8 mouse cellular contexts compared by ENCODE assay signal in the genomic region with DNA sequence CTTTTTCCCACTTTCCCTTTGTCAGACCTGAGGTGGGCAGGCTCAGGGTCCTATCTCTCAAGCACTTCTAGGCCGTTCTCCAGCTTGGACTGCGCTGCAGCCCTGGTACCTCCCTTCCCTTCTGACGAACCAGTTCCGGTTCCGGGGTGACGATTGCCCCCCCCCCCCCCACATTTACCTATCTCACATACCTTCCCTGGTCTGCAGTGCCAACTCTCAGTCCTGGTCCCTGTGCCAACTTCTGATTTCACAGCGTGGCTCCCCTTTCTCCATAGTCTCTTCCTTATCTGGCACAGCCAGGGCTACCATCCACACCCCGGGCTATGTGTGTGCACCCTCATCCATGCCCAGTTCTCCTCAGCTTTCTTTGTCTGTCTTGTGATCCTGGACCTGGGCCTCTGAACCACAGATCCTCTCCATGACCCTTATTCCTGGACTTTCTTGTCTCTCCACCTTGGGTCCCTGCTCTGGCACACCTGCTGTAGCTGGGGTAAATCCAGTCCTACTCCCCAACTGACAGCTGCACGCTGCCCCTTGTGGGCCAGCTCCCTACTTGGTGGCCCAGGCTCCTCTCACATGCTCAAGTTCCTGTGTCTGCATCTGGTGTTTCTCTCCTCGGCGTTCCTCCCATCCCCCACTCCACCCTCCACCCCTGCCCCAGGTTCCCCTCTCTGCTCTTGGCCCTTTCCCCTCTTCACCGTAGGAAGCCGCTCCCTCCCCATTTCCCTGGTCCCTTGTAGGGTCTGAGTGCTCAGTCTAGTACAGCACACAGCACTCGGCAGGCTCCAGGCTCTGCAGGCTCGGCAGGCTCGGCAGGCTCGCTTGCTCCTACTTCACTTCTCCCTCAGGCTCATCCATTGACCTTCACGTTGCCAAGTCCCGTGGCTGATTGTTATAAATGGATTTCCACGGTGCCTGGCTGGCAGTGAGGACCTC. TPM values are rescaled to one million over a fixed set of nuclear protein-coding genes. Genes with fewer than 3 reads are reported as not detected.
DNase-seq lines count a peak whose midpoint lies in the region; ATAC-seq lines count a peak whose summit lies in the region.

No protein-coding gene starts in this region.

- peaks cover 21% of the 10 kb centered on the region for H3K27me3 ChIP-seq in liver, embryonic 15.5 days

- WGBS in liver, embryonic 15.5 days (ENCODE audit: insufficient replicate concordance): 6% methylated on average over 20 of the region's 20 CpGs

- H3K27ac ChIP-seq in liver, embryonic 15.5 days (replicated peaks): peak overlapping the region; percentile 98

- intact Hi-C loops in heart, postnatal 36 days (cut with DNase I): loop anchor here (5.0 kb wide), 1 partner anchor 605 kb away; no protein-coding TSS in a partner anchor

- H3K4me3 ChIP-seq in liver, embryonic 15.5 days (replicated peaks): peak overlapping the region; percentile 54

- peaks cover 69% of the 10 kb centered on the region for H3K4me1 ChIP-seq in liver, embryonic 15.5 days (replicated peaks)

- peak overlapping the region; percentile 61 for H3K9ac ChIP-seq in liver, embryonic 15.5 days

- no peaks in the 10 kb centered on the region for H3K9me3 ChIP-seq in liver, embryonic 15.5 days (replicated peaks)

- H3K4me2 ChIP-seq in liver, embryonic 15.5 days: peak overlapping the region; percentile 79

- H3K36me3 ChIP-seq in liver, embryonic 15.5 days (replicated peaks): no peaks in the 10 kb centered on the region

- ATAC-seq in liver, embryonic 15.5 days (ENCODE audit: insufficient read depth): peak; percentile 82
- 0 out of 2 replicates have a peak, but pooled peaks have one; percentile 14 for ATAC-seq in neutrophil, adult 5-6 weeks (ENCODE audit: extremely low read depth, insufficient number of reproducible peaks, low FRiP score, poor library complexity, severe bottlenecking)
- ATAC-seq in activated CD4-positive, CD25-positive, alpha-beta regulatory T cell, adult 4 months: no peak

- peak; percentile 67 to 84 for DNase-seq in adrenal gland, adult (ENCODE audit: inconsistent age in 2 of 2, low spot score in 1 of 2)
- DNase-seq in adrenal gland, adult 8-10 months: no peak
- peak; percentile 66 for DNase-seq in urinary bladder, postnatal 14 days (ENCODE audit: low spot score)
- DNase-seq in urinary bladder, postnatal 36 days (ENCODE audit: low spot score in 2 of 2): no peak
- DNase-seq in heart, postnatal 36 days: peak; percentile 44 to 61

RNA-seq across cellular contexts. Expression of gene Rpl3, which starts 5.5 kb away (rescaled TPM):
- total RNA-seq in adrenal gland, adult 8-10 months (2022): 100 to 1,000 TPM; 541 to 649 (median 631) TPM
- total RNA-seq in heart, postnatal 36 days (2021): 100 to 1,000 TPM; 163 to 164 TPM
- polyA plus RNA-seq in liver, embryonic 15.5 days (2015; fragmentation: Nextera tagmentation; extraction: Ambion mirVana): 539 and 552 TPM in 2 replicates
- 994 and 1,093 TPM in 2 replicates for total RNA-seq in neutrophil, adult 5-6 weeks (2017)
- polyA plus RNA-seq in activated CD4-positive, CD25-positive, alpha-beta regulatory T cell, adult 4 months (2017; shearing (Covaris generic)): 1,000 to 10,000 TPM; 4,172 to 4,641 TPM

RNA-seq across cellular contexts. Expression of gene Syngr1, which starts 6.1 kb away (rescaled TPM):
- total RNA-seq in adrenal gland, adult 8-10 months (2022): 10 to 100 TPM; 32.7 to 65.7 (median 48.7) TPM
- total RNA-seq in heart, postnatal 36 days (2021): 10 to 100 TPM; 81.8 to 90.5 TPM
- polyA plus RNA-seq in liver, embryonic 15.5 days (2015; fragmentation: Nextera tagmentation; extraction: Ambion mirVana): 12.7 and 13.0 TPM in 2 replicates
- total RNA-seq in neutrophil, adult 5-6 weeks (2017): 0.74 TPM in 1 of 2 replicates, not detected in the other
- 1 to 10 TPM in 1 of 2 experiments, not detected in 1; 1.4 TPM for polyA plus RNA-seq in activated CD4-positive, CD25-positive, alpha-beta regulatory T cell, adult 4 months (2017; shearing (Covaris generic))

RNA-seq across cellular contexts. Expression of gene Tab1, which starts 35.7 kb away (rescaled TPM):
- 10 to 100 TPM; 16.2 to 31.8 (median 26.8) TPM for total RNA-seq in adrenal gland, adult 8-10 months (2022)
- total RNA-seq in heart, postnatal 36 days (2021): 10 to 100 TPM; 23.4 to 23.8 TPM
- 11.0 and 12.7 TPM in 2 replicates for polyA plus RNA-seq in liver, embryonic 15.5 days (2015; fragmentation: Nextera tagmentation; extraction: Ambion mirVana)
- total RNA-seq in neutrophil, adult 5-6 weeks (2017): 15.0 and 19.8 TPM in 2 replicates
- polyA plus RNA-seq in activated CD4-positive, CD25-positive, alpha-beta regulatory T cell, adult 4 months (2017; shearing (Covaris generic)): 10 to 100 TPM; 10.7 to 14.5 TPM

Comparison
In these comparisons a context has a peak if more than half of its experiments do, and no peak if none do; other contexts are left out.
1. DNase-seq: peak in adrenal gland, adult (2 of 2), urinary bladder, postnatal 14 days (single experiment) and heart, postnatal 36 days (2 of 2); none in adrenal gland, adult 8-10 months (single experiment) and urinary bladder, postnatal 36 days (0 of 2).
2. RNA of gene Syngr1, which starts 6.1 kb away (total RNA-seq): 81.8 to 90.5 TPM in heart, postnatal 36 days and 32.7 to 65.7 TPM in adrenal gland, adult 8-10 months; 0.74 TPM in neutrophil, adult 5-6 weeks; every median in the first group is over 10 times any median in the second.